Mouse (Mus musculus) lung, postnatal 14 days (tissue): Measurements from ENCODE around the gene Pacs2.

Experiments
- DNase-seq: peaks from one replicate; pipeline ENCODE4 v3.0.0; 2021

The Pacs2 gene

GRCm38 (mm10) chr12:113013604-113014558 is at the start of gene Pacs2:
Gene Pacs2, plus strand, starts transcription at chr12:113014508.
- DNase-seq = peak; percentile 96

- DNase-seq = no peak
Measured at GRCm38 (mm10) chr12:112965783-112966182, 48.5 kb upstream of the Pacs2 start.

GRCm38 (mm10) chr12:112968943-112969342 is 45.4 kb upstream of the Pacs2 start:
- no peak for DNase-seq

- DNase-seq = no peak
Measured at GRCm38 (mm10) chr12:112969616-112970015, 44.7 kb upstream of the Pacs2 start.

DNA sequence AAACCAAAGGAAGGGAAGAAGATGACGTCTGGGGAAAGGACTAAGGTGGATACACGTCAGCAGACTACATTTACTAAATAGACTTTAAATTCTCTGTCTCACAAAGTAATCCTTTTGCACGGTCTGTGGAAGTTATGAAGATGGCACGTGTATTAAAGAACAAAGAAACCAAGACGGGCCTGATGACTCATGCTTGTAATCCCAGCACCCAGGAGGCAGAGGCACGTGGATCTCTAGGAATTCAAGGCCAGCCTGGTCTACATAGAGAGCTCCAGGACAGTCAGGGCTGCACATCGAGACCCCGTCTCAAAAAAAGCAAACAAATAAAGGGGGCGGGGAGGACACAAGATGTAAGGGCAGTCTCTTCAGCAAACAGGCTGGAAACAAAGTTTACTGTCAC is 39.6 kb upstream of the Pacs2 start:
- no peak for DNase-seq

- DNase-seq = peak; percentile 87
Measured at GRCm38 (mm10) chr12:112976371-112977073, 37.8 kb upstream of the Pacs2 start, which contains the start of gene Btbd6. Gene Btbd6, plus strand, starts transcription at chr12:112976482.

DNA sequence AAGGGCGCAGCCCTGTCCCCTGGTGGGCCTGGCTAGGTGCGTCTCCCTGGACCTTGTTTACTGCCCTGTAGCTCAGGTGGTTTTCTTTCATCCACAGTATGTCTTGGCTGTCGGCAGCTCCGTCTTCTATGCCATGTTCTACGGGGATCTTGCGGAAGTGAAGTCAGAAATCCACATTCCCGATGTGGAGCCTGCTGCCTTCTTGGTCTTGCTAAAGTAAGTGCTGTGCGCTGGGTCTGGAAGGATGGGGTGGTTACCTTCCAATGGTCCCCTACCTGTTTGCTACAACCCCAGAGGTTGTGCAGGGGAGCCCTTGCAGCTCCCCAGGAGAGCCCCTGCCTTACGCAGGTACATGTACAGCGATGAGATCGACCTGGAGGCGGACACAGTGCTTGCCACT is 37.2 kb upstream of the Pacs2 start:
- DNase-seq = no peak

GRCm38 (mm10) chr12:112982031-112982430 is 32.3 kb upstream of the Pacs2 start:
- DNase-seq = no peak

- no peak for DNase-seq
Measured at GRCm38 (mm10) chr12:112985346-112985745, 29.0 kb upstream of the Pacs2 start.

GRCm38 (mm10) chr12:112987877-112988276 is 26.4 kb upstream of the Pacs2 start:
- peak; percentile 49 for DNase-seq

DNA sequence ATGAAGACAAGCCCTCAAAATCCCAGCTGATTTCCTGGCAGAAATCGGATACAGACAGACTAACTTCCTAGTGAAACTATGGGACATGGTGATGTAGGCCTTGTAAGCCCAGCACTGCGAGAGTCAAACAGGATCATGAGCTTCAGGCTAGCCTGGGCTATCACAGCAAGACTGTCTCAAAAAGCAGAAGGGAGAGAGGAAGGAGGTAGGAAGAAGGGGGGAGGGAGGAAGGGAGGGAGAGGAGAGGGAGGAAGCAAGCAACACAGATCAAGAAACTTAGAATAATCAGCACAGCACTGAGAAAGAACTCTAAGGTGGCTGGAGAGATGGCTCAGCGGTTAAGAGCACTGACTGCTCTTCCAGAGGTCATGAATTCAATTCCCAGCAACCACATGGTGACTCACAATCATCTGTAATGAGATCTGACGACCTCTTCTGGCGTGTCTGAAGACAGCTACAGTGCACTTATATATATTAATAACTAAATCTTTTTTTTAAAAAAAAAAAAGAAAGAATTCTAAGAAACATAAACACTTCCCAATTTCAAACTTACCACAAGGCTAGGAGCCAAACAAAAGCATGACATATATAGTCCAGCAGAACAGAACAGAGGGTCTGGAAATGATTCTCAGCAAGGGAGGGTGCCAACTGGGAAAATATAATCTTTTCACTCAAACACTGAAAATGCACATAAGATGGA is 23.5 kb upstream of the Pacs2 start:
- no peak for DNase-seq

DNA sequence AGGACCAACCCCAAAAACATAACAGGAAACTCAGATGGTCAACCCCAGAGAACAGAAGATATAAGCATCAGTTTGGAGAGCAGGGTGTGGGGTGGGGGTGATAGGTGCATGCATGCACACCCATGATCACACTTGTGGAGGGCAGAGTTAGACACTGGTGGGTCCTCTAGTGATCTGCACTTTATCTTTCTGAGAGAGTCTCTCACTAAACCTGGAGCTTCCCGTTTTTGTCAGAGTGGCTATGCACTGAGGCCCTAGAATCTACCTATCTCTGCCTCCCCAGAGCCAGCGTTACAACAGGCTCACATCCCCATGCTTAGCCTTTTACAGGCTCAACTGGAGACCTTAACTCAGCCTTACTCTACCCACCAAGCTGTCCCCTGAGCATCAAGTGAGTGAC is 22.9 kb upstream of the Pacs2 start:
- no peak for DNase-seq

- no peak for DNase-seq
Measured at GRCm38 (mm10) chr12:112994153-112994552, 20.2 kb upstream of the Pacs2 start.

DNA sequence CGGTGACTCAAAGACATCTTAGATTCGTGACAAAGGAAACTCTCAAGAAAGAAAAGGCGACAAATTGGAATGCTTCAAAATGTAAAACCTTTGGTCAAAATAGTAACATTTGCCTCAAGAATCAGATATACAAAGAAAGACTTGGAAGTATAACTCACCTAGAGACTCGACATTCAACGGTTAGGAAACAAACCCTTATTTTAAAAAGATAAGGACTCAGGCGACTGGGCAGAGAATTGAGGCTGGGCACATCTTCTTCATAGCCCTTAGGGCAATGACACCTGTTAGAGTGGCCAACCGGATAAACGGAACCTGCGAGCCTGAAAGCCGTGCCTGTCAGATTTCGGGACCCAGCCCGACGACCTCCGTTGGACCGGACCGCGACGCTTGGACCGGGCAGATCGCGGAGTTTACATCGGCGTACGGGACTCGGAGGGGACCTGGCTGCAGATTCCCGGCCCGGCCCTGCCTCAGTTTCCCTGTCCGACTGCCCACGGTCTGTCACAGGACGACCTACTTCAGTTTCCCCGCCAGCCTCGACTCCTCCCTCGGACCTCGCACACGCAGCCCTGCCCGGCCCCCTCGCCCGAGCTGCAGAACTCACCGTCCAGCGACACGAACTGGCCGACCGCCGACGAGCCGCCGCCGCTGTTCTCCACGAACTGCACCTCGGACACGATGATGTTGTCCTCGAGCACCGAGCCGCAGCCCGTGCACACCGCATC is 14.6 kb upstream of the Pacs2 start:
- DNase-seq = no peak

- peak; percentile 98 for DNase-seq
Measured at GRCm38 (mm10) chr12:113000294-113001132, 13.8 kb upstream of the Pacs2 start, which contains the start of gene Brf1. Gene Brf1, minus strand, starts transcription at chr12:113000704.

GRCm38 (mm10) chr12:113001133-113001474 is 13.2 kb upstream of the Pacs2 start:
- DNase-seq = no peak

DNA sequence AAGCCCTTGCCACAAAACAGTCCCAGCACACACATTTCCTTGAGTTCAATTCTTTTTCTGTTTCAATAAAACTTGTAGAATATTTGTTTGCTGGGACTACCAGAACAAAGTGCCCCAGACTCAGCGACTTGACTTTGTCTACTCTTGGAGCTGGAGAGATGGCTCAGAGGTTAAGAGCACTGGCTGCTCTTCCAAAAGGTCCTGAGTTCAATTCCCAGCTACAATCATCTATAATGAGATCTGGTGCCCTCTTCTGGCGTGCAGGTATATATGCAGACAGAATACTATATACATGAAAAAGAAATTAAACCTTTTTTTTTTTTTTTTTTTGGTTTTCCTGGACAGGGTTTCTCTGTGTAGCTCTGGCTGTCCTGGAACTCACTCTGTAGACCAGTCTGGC is 11.6 kb upstream of the Pacs2 start:
- DNase-seq = no peak

DNA sequence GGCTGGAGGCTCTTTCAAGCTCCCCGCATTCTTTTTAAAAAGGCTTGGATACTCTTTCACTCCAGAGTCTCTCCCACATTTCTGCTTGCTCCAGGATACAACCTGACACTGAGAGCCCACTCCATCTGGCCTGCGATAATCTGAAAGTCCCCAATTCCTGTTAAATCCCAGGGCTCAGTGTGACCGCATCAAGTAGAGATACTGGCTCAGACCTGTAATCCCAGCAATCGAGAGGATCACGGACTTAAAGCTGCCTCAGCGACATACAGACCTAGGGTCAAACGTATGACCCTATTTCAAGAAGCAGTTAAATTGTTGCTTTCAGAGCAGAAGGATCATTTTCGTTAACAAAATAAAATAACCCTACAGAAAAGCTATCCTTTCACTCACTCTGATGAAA is 10.3 kb upstream of the Pacs2 start:
- no peak for DNase-seq

DNA sequence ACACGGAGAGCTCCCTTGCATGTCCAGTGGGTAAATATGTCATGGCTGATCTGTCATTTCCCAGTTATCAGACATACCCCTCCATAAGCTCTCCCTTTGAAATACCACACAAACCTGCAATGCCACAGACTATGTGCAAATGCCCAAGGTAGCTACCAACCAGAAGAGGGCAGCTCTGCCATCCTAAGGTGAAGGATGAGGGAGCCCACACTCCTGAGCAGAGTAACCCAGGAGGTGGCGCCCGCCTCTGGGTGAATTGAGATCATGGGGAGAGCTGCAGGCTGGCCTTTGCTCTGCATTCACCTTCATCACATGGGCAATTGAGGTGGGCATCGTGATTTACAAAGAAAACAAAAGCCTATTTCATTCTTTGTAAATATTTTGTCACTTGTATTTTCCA is 9.3 kb upstream of the Pacs2 start:
- peak; percentile 82 for DNase-seq

GRCm38 (mm10) chr12:113011702-113012360 is 2.5 kb upstream of the Pacs2 start:
- peak; percentile 65 for DNase-seq

- no peak for DNase-seq
Measured at GRCm38 (mm10) chr12:113012443-113012842, 1.9 kb upstream of the Pacs2 start.
